Mouse (Mus musculus): ENCODE data around the gene Lmna. TPM values are rescaled to one million over a fixed set of nuclear protein-coding genes. Genes with fewer than 3 reads are reported as not detected.

Lmna gene
- polyA plus RNA-seq, 1 experiment: 30.0 TPM

DNA sequence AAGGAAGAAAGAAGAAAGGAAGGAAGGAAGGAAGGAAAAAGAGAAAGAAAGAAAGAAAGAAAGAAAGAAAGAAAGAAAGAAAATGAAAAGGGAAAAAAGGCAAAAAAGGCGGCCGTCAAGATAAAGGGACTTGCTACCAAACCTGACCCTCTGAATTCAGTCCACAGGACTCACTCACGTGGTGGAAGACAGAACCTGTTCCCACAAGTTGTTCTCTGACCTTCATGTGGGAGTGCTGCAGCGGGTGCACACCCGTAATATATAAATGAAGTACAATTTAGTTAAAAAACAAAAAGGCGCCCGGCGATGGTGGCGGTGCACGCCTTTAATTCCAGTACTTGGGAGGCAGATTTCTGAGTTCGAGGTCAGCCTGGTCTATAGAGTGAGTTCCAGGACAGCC, 18.9 kb upstream of the Lmna start:
- peaks cover 18% of the 10 kb centered on the region for H3K36me3 ChIP-seq (ENCODE audit: control insufficient read depth, insufficient read depth, low read length, poor library complexity, severe bottlenecking)
- TF ChIP-seq EP300 (IDR thresholded peaks at IDR 0.05; ENCODE audit: insufficient read depth, low read depth, low read length) (no peak), POLR2A (IDR thresholded peaks at IDR 0.05; ENCODE audit: insufficient read depth, low read length) (no peak), CTCF (IDR thresholded peaks at IDR 0.05; ENCODE audit: low read depth, low read length) (no peak)
- no peaks in the 10 kb centered on the region for H3K9me3 ChIP-seq (replicated peaks; ENCODE audit: control insufficient read depth, insufficient read depth, low read length, poor library complexity, severe bottlenecking)
- peaks cover 4% of the 10 kb centered on the region for H3K4me1 ChIP-seq (ENCODE audit: control insufficient read depth, insufficient read depth, low read length)
- no peak overlapping the region for H3K27ac ChIP-seq (ENCODE audit: insufficient read depth, low read length)
- no peak overlapping the region for H3K4me3 ChIP-seq (ENCODE audit: low read depth, low read length)
- H3K9ac ChIP-seq (ENCODE audit: low read depth, poor library complexity, severe bottlenecking): 0 out of 2 replicates have a peak overlapping the region, but pooled peaks have one; percentile 84
- no peaks in the 10 kb centered on the region for H3K27me3 ChIP-seq (ENCODE audit: control insufficient read depth, insufficient read depth, low read length, poor library complexity, severe bottlenecking)

DNA sequence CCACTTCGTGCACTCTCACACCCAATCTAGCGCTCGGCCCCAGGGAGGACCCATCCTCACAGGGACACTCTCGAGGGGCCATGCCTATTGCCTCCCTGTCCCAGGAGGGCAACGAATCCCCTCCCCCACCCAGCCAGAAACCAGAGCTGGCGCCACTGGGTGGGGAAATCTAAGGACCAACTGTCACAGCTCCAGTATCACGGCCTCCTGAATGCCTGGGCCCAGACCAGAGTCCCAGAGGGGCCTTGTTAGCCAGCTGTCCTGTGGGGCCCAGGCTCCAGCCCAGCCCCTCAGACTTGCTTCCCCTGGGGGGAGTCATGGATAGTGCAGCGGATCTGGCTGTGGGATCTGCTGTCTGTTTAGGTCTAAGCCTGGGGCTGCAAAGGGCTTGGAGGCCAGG, 17.8 kb upstream of the Lmna start:
- 0 out of 2 replicates have a peak overlapping the region, but pooled peaks have one; percentile 5 for H3K4me3 ChIP-seq (ENCODE audit: low read depth, low read length)
- TF ChIP-seq CTCF (IDR thresholded peaks at IDR 0.05; ENCODE audit: low read depth, low read length) (no peak), POLR2A (IDR thresholded peaks at IDR 0.05; ENCODE audit: insufficient read depth, low read length) (no peak)

DNA sequence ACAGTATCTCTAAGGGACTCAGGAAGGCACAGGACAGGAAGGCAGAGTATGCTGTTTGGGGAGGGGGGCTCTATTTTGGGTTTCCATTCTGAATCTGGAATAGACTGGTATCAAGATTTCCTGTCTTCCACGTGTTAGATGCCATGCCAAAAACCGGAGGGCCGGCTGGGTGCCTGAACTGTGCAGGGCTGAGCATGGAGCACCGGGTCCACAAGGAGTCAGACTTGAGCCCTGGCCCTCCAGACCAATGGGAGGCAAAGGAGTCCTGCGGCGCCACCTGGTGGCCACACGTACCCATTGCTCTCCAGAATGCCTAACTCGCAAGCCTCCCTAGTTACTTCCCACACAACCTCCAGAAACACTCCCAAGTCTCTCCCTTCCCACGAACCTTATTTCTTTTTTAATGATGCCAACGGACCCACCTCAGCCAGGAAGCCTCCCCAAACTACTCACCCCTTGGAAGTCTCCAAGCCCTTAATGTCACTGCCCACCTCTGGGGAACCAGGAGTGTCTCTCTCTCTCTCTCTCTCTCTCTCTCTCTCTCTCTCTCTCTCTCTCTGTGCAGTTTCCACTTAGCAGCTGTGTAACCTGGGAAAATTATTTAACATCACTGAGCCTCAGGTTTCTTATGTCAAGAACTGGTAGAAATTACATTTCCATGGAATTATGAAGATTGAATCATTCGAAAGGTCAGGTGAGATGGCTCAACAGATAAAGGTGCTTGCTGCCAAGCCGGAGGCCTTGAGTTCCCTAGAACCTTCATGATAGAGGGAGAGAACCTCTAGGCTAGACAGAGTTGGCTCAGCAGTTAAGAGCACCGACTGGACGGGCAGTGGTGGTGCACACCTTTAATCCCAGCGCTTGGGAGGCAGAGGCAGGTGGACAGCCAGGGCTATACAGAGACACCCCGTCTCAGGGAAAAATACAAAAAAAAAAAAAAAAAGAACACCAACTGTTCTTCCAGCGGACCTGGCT, 16.7 kb upstream of the Lmna start:
- Histone ChIP-seq H3K9ac (ENCODE audit: low read depth, poor library complexity, severe bottlenecking) (0 out of 2 replicates have a peak overlapping the region, but pooled peaks have one; percentile 36), H3K27me3 (ENCODE audit: control insufficient read depth, insufficient read depth, low read length, poor library complexity, severe bottlenecking) (no peaks in the 10 kb centered on the region), H3K36me3 (ENCODE audit: control insufficient read depth, insufficient read depth, low read length, poor library complexity, severe bottlenecking) (peaks cover 18% of the 10 kb centered on the region), H3K4me1 (ENCODE audit: control insufficient read depth, insufficient read depth, low read length) (peaks cover 4% of the 10 kb centered on the region), H3K4me3 (ENCODE audit: low read depth, low read length) (0 out of 2 replicates have a peak overlapping the region, but pooled peaks have one; percentile 31), H3K9me3 (replicated peaks; ENCODE audit: control insufficient read depth, insufficient read depth, low read length, poor library complexity, severe bottlenecking) (no peaks in the 10 kb centered on the region), H3K27ac (ENCODE audit: insufficient read depth, low read length) (no peak overlapping the region)
- 0 out of 2 replicates have a peak, but pooled peaks have one; percentile 33 for TF ChIP-seq EP300 (IDR thresholded peaks at IDR 0.05; ENCODE audit: insufficient read depth, low read depth, low read length)
- TF ChIP-seq CTCF (IDR thresholded peaks at IDR 0.05; ENCODE audit: low read depth, low read length): peak; percentile 100
- no peak for TF ChIP-seq POLR2A (IDR thresholded peaks at IDR 0.05; ENCODE audit: insufficient read depth, low read length)

More for the DNA sequence above, 17.8 kb upstream of the Lmna start:
- peaks cover 18% of the 10 kb centered on the region for H3K36me3 ChIP-seq (ENCODE audit: control insufficient read depth, insufficient read depth, low read length, poor library complexity, severe bottlenecking)
- no peaks in the 10 kb centered on the region for H3K27me3 ChIP-seq (ENCODE audit: control insufficient read depth, insufficient read depth, low read length, poor library complexity, severe bottlenecking)
- no peaks in the 10 kb centered on the region for H3K9me3 ChIP-seq (replicated peaks; ENCODE audit: control insufficient read depth, insufficient read depth, low read length, poor library complexity, severe bottlenecking)
- H3K27ac ChIP-seq (ENCODE audit: insufficient read depth, low read length): no peak overlapping the region
- peak overlapping the region; percentile 3; the same call in 1 of the 2 replicates for H3K9ac ChIP-seq (ENCODE audit: low read depth, poor library complexity, severe bottlenecking)
- H3K4me1 ChIP-seq (ENCODE audit: control insufficient read depth, insufficient read depth, low read length): peaks cover 4% of the 10 kb centered on the region

DNA sequence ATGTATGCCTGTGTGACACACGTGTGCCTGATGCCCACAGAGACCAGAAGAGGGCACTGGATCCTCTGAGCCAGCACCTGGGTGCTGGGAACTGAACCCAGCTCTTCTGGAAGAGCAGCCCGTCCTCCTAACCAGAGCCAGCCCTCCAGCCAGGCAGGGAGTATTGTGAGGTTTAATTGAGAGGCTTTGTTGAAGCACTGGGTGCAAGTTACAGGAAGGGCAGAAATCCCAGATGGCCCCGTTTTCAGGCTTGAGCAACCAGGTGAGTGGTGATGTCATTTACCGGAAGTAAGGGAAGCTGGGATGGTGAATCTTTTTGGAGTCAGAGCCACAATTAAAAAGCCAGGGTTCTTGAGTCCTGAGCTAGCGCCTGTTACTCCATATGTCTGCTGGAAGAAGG, 15.3 kb upstream of the Lmna start:
- H3K4me3 ChIP-seq (ENCODE audit: low read depth, low read length): no peak overlapping the region
- H3K27me3 ChIP-seq (ENCODE audit: control insufficient read depth, insufficient read depth, low read length, poor library complexity, severe bottlenecking): no peaks in the 10 kb centered on the region
- H3K9ac ChIP-seq (ENCODE audit: low read depth, poor library complexity, severe bottlenecking): no peak overlapping the region
- peaks cover 18% of the 10 kb centered on the region for H3K36me3 ChIP-seq (ENCODE audit: control insufficient read depth, insufficient read depth, low read length, poor library complexity, severe bottlenecking)
- no peak overlapping the region for H3K27ac ChIP-seq (ENCODE audit: insufficient read depth, low read length)
- TF ChIP-seq POLR2A (IDR thresholded peaks at IDR 0.05; ENCODE audit: insufficient read depth, low read length) (no peak), CTCF (IDR thresholded peaks at IDR 0.05; ENCODE audit: low read depth, low read length) (no peak), EP300 (IDR thresholded peaks at IDR 0.05; ENCODE audit: insufficient read depth, low read depth, low read length) (no peak)
- H3K9me3 ChIP-seq (replicated peaks; ENCODE audit: control insufficient read depth, insufficient read depth, low read length, poor library complexity, severe bottlenecking): no peaks in the 10 kb centered on the region
- H3K4me1 ChIP-seq (ENCODE audit: control insufficient read depth, insufficient read depth, low read length): peaks cover 4% of the 10 kb centered on the region

DNA sequence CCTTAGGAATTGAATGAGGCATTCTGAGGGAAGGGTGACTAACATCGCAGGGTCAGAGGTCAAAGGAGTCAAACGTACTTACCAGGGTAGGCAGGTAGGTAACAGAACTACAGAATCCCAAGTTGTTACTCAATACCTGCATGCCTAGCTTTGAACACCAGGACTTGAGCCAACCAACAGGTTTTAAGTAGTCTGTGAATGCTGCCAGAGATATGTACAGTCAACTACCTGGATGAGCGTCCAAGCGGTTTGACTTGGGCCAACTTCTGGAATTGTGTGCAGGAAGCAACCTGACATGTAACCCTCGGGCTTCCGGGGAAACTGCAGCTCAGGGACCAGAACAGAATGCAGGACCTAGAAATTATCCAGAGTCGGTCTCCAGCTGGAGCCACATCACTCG, 13.3 kb upstream of the Lmna start:
- no peak overlapping the region for H3K27ac ChIP-seq (ENCODE audit: insufficient read depth, low read length)
- H3K4me1 ChIP-seq (ENCODE audit: control insufficient read depth, insufficient read depth, low read length): no peaks in the 10 kb centered on the region
- no peak overlapping the region for H3K4me3 ChIP-seq (ENCODE audit: low read depth, low read length)
- no peak overlapping the region for H3K9ac ChIP-seq (ENCODE audit: low read depth, poor library complexity, severe bottlenecking)
- no peaks in the 10 kb centered on the region for H3K9me3 ChIP-seq (replicated peaks; ENCODE audit: control insufficient read depth, insufficient read depth, low read length, poor library complexity, severe bottlenecking)
- no peak for TF ChIP-seq EP300 (IDR thresholded peaks at IDR 0.05; ENCODE audit: insufficient read depth, low read depth, low read length)
- TF ChIP-seq CTCF (IDR thresholded peaks at IDR 0.05; ENCODE audit: low read depth, low read length): no peak
- no peak for TF ChIP-seq POLR2A (IDR thresholded peaks at IDR 0.05; ENCODE audit: insufficient read depth, low read length)
- H3K36me3 ChIP-seq (ENCODE audit: control insufficient read depth, insufficient read depth, low read length, poor library complexity, severe bottlenecking): peaks cover 18% of the 10 kb centered on the region
- no peaks in the 10 kb centered on the region for H3K27me3 ChIP-seq (ENCODE audit: control insufficient read depth, insufficient read depth, low read length, poor library complexity, severe bottlenecking)
